Mouse (Mus musculus) spleen, adult 18-20 months (tissue): ENCODE data around the gene Gm45902.

Experiments used
- DNase-seq, 2 experiments: peaks; one replicate each; pipeline ENCODE4 v3.0.0; 2022; ENCODE audit warnings: mixed read lengths in 2 of 2

The Gm45902 gene

GRCm38 (mm10) chr2:3512552-3513454 lies at the start of gene Gm45902, which contains the start of the genes Hspa14 and Cdnf:
Gm45902 (minus strand) TSS chr2:3512790.
Hspa14 (minus strand) TSS chr2:3512814.
Cdnf (plus strand) TSS chr2:3513030.
- peak; percentile 90 to 94 for DNase-seq

DNA sequence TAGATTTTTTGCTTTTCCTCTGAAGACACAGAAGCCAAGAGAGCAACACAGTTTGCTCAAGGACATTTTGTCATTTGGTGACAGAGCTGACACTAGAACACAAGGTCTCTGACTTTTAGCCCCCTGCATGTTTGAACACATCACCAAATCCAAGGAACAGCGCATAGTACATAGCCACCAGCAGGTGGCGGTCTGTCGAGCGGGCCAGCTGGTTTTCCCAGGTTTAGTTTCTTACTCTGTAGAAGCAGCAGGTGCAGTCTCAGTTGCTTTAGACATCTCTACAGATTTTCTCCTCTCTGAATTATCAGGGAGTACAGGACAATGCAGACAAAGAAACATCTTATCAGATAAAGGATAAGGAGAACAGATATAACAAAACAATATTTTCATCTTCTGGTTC lies 34.0 kb upstream of the Gm45902 start:
- DNase-seq: peak; percentile 38 to 55

DNA sequence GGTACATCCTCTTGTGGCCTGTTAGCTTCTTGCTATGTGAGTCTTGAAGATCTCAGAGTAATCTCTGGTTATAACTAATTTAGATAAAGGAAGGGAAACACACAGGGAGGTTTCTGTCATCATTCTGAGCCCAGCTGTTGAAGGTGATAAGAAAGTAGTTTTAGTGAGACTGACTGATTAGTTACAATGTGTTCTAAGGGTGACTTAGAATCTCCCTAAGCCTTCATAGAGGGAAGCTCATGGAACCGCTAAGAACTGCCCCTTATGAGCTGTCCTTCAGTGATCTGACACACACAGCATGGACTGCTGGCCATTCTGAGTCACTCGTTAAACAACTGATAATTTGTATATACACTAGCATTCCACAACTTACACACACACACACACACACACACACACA lies 33.5 kb upstream of the Gm45902 start:
- no peak for DNase-seq

DNA sequence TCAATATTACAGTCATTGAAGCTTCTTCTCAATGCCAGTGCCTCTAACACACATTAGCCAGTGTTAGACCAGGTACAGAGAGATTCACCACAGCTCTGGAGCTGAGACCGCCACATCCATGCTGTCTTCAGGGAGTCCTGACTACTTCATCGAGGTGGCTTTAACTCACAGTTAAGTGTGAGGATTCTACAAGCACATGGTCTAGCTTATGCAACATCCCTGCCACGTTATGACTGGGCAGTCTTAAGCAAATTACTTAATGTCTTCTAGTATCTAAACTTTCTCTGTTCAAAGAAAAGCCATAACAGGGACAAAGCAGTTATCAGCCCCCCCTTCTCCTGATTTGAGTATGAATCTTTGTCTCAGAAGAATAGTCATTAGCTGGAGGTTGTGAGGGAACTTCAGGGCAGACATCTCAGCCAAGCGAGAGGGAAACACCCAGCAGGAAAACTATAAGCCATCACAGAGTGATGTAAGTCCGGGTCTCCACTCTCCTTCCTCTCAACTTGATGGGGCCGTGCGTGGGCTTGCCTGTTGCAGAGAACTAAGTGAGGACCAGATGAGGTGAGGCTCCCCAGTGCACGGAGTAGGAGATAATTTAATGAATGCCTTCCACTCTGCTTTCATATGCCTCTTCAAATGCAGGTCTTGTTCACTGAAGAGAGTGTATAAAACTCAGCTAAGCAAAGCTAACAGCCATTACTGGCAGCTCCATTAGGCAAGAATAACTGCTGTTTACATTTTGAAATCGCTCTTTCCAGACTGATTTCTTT lies 28.9 kb upstream of the Gm45902 start:
- no peak for DNase-seq

GRCm38 (mm10) chr2:3526288-3526687 lies 13.7 kb upstream of the Gm45902 start:
- no peak for DNase-seq

GRCm38 (mm10) chr2:3522558-3522957 lies 10.0 kb upstream of the Gm45902 start:
- DNase-seq: no peak

- peak; percentile 16 to 26 for DNase-seq
Observed at GRCm38 (mm10) chr2:3512076-3512475, 514 bp downstream of the Gm45902 start.

DNA sequence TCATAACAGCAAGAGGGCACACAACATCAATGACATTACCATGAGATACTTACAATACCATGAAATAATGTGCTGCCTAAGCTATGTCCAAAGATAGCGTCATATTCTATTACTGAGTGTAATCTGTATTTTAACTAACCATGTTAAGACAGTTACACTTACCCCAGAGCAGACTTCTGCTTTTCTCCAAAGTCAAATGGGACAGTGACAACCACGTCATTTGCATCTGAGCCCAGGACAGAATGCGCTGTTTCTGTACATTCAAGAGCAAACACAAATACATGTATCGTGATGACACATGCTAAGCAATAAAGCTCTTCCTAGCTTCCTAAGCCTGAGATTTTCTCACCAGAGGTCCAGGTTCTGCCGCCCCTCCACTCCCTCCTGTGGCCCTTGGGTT lies 11.7 kb downstream of the Gm45902 start:
- no peak for DNase-seq

GRCm38 (mm10) chr2:3499543-3499942 lies 13.0 kb downstream of the Gm45902 start:
- DNase-seq: no peak

DNA sequence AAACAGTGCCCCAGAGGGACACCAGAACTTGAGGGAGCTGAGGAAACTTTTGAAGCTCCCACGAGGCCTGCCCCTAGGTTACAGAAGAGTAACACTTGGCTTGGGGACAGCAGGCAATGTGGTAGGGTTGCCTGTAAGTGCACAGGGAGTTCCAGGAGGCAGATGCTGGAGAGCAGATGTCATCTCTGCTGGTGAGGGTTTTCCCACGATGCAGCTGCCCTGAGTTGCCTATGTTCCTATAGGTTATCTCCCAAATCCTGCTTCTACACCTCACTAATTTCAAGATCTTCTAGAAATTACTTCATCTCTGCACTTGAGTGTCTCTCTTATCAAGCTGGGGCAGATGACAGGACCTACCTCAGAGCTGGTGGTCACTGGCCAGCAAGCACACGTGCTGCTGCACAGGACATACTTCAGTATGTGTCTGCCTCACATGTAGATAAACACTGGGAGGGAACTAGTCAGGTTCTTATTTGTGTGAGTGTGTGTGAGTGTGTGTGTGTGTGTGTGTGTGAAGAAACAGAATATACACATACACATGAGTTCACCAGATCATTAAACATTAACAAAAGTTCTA lies 18.7 kb downstream of the Gm45902 start:
- no peak for DNase-seq

GRCm38 (mm10) chr2:3489816-3490215 lies 22.8 kb downstream of the Gm45902 start:
- DNase-seq: no peak

DNA sequence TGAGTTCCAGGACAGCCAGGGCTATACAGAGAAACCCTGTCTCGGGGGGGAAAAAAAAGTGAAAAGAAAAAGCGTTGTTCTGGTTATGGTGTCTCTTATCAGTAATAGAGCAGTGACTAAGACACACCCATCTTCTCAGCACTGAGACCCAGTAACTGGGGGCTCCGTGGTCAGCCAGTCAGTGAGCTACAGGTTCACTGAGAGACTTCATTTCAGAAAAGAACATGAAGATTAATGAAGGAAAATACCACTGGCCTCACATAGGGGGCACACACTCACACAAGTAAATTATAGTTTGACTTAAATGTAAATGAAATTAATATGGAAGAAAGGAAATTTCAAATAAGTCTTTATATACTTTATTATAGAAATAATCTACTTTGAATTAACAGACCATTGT lies 32.4 kb downstream of the Gm45902 start:
- DNase-seq: no peak

DNA sequence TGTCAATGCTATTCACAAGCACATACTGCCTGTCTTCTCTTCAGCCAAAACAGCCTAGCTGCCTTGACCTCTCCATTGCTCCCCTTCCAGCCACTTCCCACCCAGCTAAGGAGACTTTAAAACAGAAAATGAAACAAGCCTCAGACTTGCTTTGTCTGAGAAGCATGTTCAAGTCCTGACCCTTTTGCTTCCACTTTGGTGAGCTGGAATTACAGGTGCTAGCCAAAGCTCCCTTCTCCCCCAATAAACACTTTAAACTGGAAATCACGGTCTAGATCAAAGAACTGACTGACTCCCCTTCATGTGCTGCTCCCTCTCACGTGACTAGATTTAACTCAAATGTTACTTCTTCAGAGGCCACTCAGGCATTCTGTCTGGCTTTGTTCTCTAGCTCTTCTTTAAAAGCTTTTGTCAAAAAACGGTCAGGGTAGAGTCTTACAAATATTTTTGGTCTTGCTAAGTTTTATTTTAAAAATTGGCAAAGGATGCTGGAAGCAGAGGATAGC lies 36.8 kb downstream of the Gm45902 start:
- DNase-seq: no peak

GRCm38 (mm10) chr2:3474861-3475283 lies 37.7 kb downstream of the Gm45902 start, which contains the start of gene Suv39h2:
Suv39h2 (minus strand) TSS chr2:3475031.
- DNase-seq: peak; percentile 96 to 99

DNA sequence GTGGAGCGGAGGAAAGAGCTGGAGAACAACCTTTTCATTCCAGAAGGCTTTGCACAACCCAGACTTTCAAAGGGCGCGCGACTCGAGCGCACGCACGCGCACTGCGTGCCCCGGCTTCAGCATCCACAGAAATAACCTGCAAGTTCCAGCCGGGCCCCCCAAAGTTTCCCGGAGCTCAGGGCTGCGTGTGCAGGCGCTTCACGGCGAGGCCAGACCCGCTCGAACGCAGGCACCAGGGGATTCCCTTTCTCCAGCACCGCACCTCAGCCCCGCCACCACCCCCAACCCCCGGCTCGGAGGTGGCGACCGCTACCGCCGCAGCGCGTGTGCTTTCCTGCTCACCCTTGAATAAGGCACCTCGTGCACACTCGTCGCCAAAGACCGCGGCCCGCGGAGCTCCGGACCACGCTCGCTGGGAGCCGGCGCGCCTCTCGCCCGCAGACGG lies 38.2 kb downstream of the Gm45902 start:
- peak; percentile 25 to 53 for DNase-seq

DNA sequence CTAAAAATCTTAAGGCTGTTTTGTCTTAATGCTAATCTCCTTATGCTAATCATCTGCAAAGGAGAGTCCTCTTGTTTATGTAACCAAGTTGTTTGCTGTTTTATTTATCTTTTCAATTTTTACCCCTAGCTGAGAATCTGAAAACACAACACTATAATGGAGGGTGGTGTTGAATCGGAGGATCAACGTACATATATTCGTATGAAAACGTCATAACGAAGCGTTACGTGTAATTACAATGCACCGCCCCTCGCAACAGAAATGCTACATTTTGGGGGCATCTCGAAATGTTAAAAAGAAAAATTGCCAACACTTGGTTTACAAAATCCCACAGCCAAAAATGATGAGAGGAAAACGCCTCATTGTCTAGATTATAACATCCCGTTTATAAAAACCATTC lies 38.7 kb downstream of the Gm45902 start:
- DNase-seq: no peak

- no peak for DNase-seq
Observed at GRCm38 (mm10) chr2:3456590-3456989, 56.0 kb downstream of the Gm45902 start.
